Mouse (Mus musculus) hematopoietic stem cell, adult 5-6 weeks (primary cell): Measurements from ENCODE around the gene Wapl. TPM values are rescaled to one million over a fixed set of nuclear protein-coding genes. Genes with fewer than 3 reads are reported as not detected.
A peak's percentile ranks its signal among the peaks of the same experiment; 100 is the strongest.

Experiments
- ATAC-seq, 2 experiments: fragments of 125-278 bp in 1 of 2; replicated peaks in 1 of 2; 2 replicates each; pipeline ENCODE4 v1.8.0; 2016 to 2017; ENCODE audit warnings: inconsistent platforms in 2 of 2, mild to moderate bottlenecking in 2 of 2, moderate number of reproducible peaks in 2 of 2, low read depth in 1 of 2, moderate TSS enrichment in 1 of 2; ENCODE audit not compliant: low FRiP score in 2 of 2, poor library complexity in 2 of 2, severe bottlenecking in 2 of 2, insufficient read depth in 1 of 2, low TSS enrichment in 1 of 2
- total RNA-seq: library from RNA; stranded (forward); fragments of 172-1452, 232-1000 nt; gene quantifications from 2 replicates; pipeline ENCODE4 v1.2.3, GENCODE M21; 2017

Wapl gene
- total RNA-seq, 1 experiment from 2014 or later: 135 TPM

DNA sequence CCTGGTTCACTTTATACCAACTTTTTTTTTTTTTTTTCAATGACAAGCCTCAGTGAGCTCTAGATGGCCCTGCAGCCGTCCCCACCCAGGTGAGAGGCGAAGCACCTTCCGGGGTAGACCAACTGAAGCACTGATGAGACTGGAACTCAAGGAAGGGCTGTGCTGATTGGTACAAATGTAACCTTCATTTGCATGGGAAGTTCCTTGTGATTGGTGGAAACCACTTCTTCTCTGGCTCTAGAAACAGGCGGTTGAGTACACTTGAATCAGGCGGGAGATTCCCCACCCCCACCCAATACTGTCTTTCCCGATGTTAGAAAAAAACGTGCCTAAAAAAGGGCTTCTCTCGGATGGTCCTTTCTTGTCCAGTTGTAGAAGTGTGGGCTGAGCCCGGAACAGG, 91.2 kb downstream of the Wapl start:
- no peak for ATAC-seq

DNA sequence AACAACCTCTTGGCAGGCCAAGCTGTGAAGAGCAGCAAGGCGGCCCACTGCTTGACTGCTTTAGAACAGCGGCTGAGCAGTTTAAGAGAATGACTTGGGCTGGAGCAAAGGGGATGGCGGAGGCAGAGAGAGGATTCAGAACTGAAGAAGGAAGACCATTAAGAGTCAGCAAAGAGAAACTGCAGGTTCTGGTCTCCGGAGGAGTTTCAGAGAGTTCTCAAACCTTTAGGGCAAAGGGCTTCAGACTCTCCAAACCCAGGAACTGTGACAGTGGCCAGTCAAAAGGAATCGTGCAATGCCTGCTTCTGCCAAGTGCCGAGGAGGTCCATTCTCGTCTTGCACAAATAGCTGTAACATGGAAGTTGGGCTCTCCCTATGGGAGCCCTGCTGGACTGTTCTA, 91.7 kb downstream of the Wapl start:
- no peak for ATAC-seq

GRCm38 (mm10) chr14:34766181-34766580, 92.5 kb downstream of the Wapl start:
- ATAC-seq: no peak

- ATAC-seq: peak; percentile 81 to 83
These were observed 94.6 kb downstream of the Wapl start for GRCm38 (mm10) chr14:34768373-34768772.

GRCm38 (mm10) chr14:34769021-34769566, 95.4 kb downstream of the Wapl start:
- ATAC-seq: peak; percentile 75 to 80

DNA sequence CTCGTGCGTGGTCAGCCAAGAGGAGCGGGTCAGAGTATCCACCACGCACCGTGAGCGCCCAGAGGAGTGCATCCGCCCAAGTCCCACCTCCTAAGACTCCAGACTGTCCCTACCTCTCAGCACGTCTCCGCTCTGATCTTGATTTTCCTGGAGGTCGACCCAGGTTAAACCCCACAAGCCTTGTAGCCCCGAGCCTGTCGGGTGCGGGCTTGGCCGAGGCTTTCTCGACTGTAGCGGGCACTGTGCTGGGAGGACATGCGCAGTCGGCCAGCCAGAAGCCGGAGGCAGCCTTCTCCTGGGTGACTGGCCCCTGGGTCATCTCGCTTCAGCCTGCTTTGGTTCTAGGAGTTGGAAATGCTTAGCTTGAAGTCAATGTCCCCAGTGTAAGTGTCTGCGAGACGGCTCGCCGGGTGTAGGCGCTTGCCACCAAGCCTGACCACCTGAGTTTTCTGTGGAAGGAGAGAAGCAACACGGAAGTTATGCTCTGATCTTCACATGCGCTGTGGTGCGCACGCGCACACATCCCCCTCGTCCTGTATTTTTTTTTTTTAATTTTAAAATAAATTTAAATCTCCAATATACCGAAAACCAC, 95.9 kb downstream of the Wapl start:
- peak; percentile 12 to 41; a peak in 3 of 4 replicates for ATAC-seq

DNA sequence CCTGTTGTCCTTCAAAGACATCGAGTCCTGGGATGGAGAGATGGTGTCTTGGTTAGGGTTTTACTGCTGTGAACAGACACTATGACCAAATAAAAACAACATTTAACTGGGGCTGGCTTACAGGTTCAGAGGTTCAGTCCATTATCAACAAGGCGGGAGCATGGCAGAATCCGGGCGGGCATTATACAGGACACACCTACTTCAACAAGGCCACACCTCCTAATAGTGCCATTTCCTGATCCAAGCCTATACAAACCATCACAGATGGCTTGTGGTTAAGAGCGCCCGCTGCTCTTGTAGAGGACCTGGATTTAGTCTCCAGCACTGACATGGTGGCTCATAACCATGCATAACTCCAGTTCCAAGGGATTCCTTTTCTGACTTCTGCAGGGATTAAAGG, 96.7 kb downstream of the Wapl start:
- ATAC-seq: no peak

- no peak for ATAC-seq
These were observed 97.9 kb downstream of the Wapl start for GRCm38 (mm10) chr14:34771601-34772000.

DNA sequence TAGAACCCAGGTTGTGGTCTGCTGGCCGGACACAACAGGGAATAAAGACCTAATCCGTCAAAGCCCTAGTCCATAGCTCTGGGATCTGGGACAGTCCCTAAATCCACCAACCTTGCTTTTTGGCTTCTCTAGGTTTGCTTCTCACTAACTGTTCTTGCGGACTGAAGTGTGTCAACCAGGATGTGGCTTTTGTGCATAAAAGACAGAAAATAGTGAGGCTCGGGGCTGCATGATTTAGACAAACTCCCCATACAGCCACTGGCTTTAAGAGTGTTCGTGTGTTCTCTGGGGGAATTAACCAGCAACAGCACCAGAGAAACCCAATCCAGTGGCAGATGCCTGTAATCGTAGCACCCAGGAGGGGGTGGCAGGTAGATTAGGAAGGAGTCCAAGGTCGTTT, 98.4 kb downstream of the Wapl start:
- ATAC-seq: no peak

DNA sequence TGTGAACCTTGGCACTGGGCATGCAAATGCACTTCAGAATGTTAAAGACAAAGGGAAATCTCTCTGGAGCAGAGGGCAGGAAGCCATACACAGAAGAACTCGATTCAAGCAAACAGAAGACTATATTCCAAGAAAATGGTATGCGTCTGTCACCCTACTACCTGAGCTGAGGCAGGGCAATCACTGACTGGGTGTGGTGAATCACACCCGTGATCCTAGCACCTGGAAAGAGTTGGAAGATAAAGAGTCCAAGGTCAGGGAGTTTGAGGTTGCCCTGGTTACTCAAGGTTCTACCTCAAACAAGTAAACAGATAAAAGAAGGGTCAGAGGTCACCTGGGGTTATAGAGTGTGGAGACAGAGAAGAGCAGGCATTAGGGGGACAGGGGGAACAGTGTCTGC, 100.0 kb downstream of the Wapl start:
- no peak for ATAC-seq

GRCm38 (mm10) chr14:34774231-34774630, 100.5 kb downstream of the Wapl start:
- ATAC-seq: no peak

DNA sequence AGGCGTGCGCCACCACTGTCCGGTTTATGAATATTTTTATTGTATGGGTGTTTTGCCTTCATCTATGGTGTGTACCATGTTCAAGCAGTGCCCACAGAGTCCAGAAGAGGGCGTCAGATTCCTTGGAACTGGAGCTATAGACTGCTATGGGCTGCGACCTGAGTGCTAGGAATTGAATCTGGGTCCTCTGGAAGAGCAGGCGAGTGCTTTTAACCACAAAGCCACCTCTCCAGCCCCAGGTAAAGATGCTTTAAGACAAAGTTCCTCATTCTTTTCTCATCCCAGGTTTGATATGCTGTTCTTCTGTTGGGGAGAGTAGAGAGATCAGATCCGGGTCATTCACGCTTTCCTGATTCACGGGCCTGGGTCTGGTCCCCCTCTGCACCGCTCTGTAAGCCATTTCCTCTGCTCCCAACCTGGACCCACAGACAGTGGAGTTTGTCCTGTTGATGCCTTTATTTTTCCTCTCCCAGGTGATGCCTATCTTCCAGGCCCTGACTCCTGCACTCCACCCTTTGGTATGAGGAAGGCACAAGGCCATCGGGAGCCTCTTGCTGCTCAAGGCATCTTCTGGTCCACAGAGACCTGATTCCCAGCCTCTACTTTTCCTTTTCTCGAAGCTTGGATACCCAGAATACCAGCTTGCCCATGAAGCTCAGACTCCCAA, 103.1 kb downstream of the Wapl start:
- ATAC-seq: no peak

DNA sequence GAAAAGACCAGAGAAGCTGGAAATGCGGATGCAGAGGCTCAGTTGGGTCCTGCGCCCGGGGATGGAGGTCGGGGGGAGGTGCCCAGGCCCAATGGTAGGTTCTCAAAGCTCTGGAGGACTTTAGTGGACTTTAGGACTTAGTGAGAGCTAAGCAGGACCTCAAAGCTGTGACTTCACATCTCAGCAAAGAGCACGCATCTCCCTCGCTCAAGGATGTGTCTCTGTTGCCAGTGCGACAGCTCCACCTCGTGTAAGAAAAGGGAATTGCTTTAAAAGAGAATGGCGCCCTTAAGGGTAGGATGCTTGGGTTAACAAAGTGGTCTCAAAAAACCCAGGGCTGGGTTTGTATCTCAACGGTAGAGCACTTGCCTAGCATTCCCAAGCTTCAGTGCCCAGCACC, 104.1 kb downstream of the Wapl start:
- peak; percentile 79 to 81 for ATAC-seq

GRCm38 (mm10) chr14:34778760-34779159, 105.0 kb downstream of the Wapl start:
- no peak for ATAC-seq

GRCm38 (mm10) chr14:34793406-34794037, 119.8 kb downstream of the Wapl start:
- no peak for ATAC-seq
